Mouse (Mus musculus): ENCODE measurements around the gene Filip1l.

DNA sequence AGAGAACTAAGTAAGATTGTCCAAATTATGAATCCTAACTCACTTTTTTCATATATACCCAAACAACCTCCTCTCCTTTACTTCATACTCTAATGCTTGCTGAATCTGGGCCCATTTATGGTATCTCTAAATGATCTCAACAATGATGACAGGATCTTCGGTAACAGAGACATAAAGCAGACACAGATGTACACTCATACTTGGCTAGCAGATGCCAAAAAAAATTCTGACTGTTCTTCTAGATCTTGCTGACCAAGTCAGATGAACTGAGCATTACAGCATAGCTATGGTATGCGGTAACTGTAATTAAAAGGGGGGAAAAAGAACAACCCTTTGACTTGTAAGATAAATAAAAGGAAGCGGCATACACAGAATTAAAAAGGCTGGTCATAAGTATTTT lies 210.6 kb downstream of the Filip1l start:
- TF ChIP-seq CTCF (IDR thresholded peaks at IDR 0.05; ENCODE audit: control insufficient read depth, insufficient read depth, low read length) (no peak), POLR2A (IDR thresholded peaks at IDR 0.05; ENCODE audit: borderline replicate concordance, control insufficient read depth, low read depth, low read length) (no peak)
